Mouse (Mus musculus) kidney, adult 2 months (tissue): ENCODE measurements around the gene Khdc1a. TPM values are rescaled to one million over a fixed set of nuclear protein-coding genes. Genes with fewer than 3 reads are reported as not detected.
A peak's percentile ranks its signal among the peaks of the same experiment; 100 is the strongest.
"Not testable (repeated sequence)": the region's sequence is repeated elsewhere in the genome, so short reads cannot be mapped to it uniquely, and the experiment has no call there.

Source experiments
- DNase-seq: peaks from one replicate; pipeline ENCODE4 v3.0.0; 2021
- H3K27ac ChIP-seq: fragments of 200-500 bp; 2 replicates; pipeline ENCODE4 v1.5.1; 2012; ENCODE audit warnings: low read depth, low read length, control low read depth, inconsistent platforms; ENCODE audit not compliant: insufficient read depth
- H3K27me3 ChIP-seq: fragments of 200-500 bp; replicated peaks from 2 replicates; pipeline ENCODE4 v1.6.1; 2012; ENCODE audit warnings: mild to moderate bottlenecking, moderate library complexity, low read length, inconsistent platforms; ENCODE audit not compliant: control insufficient read depth, insufficient read depth
- H3K36me3 ChIP-seq: fragments of 200-500 bp; 2 replicates; pipeline ENCODE4 v1.6.1; 2012; ENCODE audit warnings: mild to moderate bottlenecking, moderate library complexity, low read length, inconsistent platforms; ENCODE audit not compliant: control insufficient read depth, insufficient read depth
- H3K4me1 ChIP-seq: fragments of 200-500 bp; 2 replicates; pipeline ENCODE4 v1.6.1; 2011; ENCODE audit warnings: low read length; ENCODE audit not compliant: control insufficient read depth, insufficient read depth
- H3K4me3 ChIP-seq: fragments of 200-500 bp; 2 replicates; pipeline ENCODE4 v1.5.1; 2011; ENCODE audit warnings: mild to moderate bottlenecking, low read depth, low read length, control low read depth; ENCODE audit not compliant: insufficient read depth
- CTCF ChIP-seq: fragments of 200-500 bp; conservative IDR thresholded peaks from 2 replicates; pipeline ENCODE4 v1.5.1; 2011; ENCODE audit warnings: low read depth, mild to moderate bottlenecking, control low read depth, low read length, moderate library complexity, mixed read lengths; ENCODE audit not compliant: insufficient read depth, insufficient read length
- POLR2A ChIP-seq: fragments of 200-500 bp; IDR thresholded peaks from one replicate; pipeline ENCODE4 v1.6.1; 2011; ENCODE audit warnings: low read depth, low read length, control low read depth
- WGBS: fragments of 180-500 bp; shearing (Covaris S2); methylation state at CpG from one replicate; pipeline ENCODE4 v1.1.7; 2018; 5-methylcytosine and 5-hydroxymethylcytosine counted together
- polyA plus RNA-seq: library from polyadenylated mRNA; depleted of rRNA; stranded (reverse); fragments of >200 nt; gene quantifications from 2 replicates; pipeline ENCODE4 v1.2.3, GENCODE M21; 2012

Khdc1a gene
- polyA plus RNA-seq, 1 experiment = 0.05 TPM

DNA sequence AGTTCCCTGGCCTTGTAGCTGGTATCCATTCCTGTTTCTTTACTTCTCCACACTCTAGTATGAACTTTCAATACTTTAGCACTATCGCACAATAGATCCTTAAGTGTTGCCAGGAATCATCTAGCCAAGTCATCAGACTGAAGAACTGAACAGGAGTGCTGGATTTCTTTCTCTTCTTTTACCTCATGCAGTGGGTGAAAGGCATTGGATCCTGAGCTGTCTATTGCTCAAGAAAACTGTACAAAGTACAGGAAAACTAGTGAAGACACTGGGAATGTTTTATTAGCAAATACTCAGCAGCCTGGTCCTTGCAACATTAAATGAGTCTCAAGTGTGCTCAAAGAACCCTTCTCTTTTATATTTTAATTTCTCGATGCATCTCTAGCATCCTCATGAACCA, 33.7 kb upstream of the Khdc1a start:
- H3K36me3 ChIP-seq = no peaks in the 10 kb centered on the region
- TF ChIP-seq POLR2A (no peak), CTCF (no peak)
- WGBS = 83% methylated on average over 2 of the region's 2 CpGs
- DNase-seq = no peak
- no peak overlapping the region for H3K4me3 ChIP-seq
- no peaks in the 10 kb centered on the region for H3K27me3 ChIP-seq
- H3K4me1 ChIP-seq = no peaks in the 10 kb centered on the region
- H3K27ac ChIP-seq = no peak overlapping the region

DNA sequence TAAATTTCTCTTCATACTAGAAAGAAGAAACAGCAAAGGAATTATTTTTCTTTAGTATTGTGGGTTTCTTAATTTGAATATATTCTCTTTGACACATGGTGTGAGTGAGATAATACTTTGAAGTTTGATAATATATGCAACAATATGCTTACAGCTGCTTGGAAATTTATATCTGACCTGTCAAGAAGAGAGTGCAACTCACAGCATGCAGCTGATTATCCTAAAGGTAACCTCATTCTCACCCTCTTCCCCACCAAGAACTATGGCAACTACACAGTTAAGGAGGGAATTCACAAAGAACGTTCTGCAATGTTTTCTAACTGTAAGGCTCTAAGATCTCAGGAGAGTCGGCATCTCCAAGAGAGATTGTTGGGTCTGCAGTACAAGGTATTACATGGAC, 33.1 kb upstream of the Khdc1a start:
- no peak overlapping the region for H3K4me3 ChIP-seq
- H3K36me3 ChIP-seq = no peaks in the 10 kb centered on the region
- H3K4me1 ChIP-seq = no peaks in the 10 kb centered on the region
- WGBS = 88% methylated on average over 2 of the region's 2 CpGs
- H3K27ac ChIP-seq = no peak overlapping the region
- no peaks in the 10 kb centered on the region for H3K27me3 ChIP-seq
- no peak for TF ChIP-seq POLR2A
- no peak for TF ChIP-seq CTCF
- no peak for DNase-seq

DNA sequence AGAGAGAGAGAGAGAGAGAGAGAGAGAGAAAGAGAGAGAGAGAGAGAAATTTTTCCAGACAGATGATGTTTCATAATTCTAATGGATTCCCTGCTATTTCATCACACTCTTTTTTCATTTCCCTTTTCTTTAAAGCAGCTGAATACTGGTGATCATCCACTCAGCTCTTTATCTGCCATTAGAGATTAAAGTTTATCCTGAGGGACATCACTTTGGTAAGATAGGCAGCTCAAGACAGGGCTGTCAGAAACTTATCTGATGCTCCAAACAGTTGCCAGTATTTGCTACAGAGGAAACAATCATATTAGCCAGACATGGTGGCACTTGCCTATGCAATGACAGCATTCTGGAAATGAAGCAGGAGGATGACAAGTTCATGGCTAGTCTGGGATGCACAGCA, 31.2 kb upstream of the Khdc1a start:
- TF ChIP-seq CTCF (no peak), POLR2A (no peak)
- H3K27ac ChIP-seq = no peak overlapping the region
- no peaks in the 10 kb centered on the region for H3K27me3 ChIP-seq
- no peak for DNase-seq
- H3K4me3 ChIP-seq = no peak overlapping the region
- no peaks in the 10 kb centered on the region for H3K36me3 ChIP-seq
- H3K4me1 ChIP-seq = no peaks in the 10 kb centered on the region

DNA sequence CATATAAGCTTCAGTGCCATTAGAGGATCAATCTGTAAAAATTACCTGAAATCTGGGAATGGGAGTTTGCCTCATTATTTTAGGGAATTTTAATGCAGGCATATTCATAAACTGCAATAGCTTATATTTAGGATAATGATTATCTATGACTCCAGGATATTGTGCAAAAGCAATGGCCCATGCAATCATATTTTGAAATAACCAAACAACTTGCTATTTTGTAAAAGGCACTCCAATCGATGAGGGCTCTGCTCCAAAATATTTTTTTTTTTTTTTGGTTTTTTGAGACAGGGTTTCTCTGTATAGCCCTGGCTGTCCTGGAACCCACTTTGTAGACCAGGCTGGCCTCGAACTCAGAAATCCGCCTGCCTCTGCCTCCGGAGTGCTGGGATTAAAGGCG, 29.2 kb upstream of the Khdc1a start:
- not testable (repeated sequence) for DNase-seq, H3K36me3 ChIP-seq, H3K4me1 ChIP-seq, H3K27ac ChIP-seq, H3K27me3 ChIP-seq, H3K4me3 ChIP-seq
- WGBS = 88% methylated on average over 5 of the region's 5 CpGs

DNA sequence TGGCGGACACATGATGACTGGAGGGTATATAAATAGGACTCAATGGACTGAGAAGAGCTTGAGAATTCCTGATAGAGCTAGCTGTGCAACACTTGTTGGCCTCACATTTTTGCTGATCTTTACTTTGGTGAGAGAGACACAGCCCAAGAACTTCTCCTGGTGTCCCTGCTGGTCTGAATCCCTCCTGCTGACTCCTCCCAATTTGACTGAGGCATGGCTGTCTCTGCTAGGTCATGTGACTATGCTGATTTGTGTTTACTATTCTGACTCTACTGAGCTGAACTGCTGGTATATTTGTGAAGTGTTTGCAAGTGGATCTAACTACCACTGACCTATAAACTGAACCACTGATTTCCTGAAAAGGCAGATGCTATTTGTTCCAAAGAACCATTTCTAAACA, 27.8 kb upstream of the Khdc1a start:
- TF ChIP-seq CTCF (no peak), POLR2A (no peak)
- WGBS = 92% methylated on average over 1 of the region's 1 CpGs
- Histone ChIP-seq H3K36me3 (no peaks in the 10 kb centered on the region), H3K4me3 (no peak overlapping the region), H3K4me1 (peaks cover 13% of the 10 kb centered on the region; the same call in 1 of the 2 replicates), H3K27me3 (no peaks in the 10 kb centered on the region), H3K27ac (no peak overlapping the region)
- DNase-seq = no peak

DNA sequence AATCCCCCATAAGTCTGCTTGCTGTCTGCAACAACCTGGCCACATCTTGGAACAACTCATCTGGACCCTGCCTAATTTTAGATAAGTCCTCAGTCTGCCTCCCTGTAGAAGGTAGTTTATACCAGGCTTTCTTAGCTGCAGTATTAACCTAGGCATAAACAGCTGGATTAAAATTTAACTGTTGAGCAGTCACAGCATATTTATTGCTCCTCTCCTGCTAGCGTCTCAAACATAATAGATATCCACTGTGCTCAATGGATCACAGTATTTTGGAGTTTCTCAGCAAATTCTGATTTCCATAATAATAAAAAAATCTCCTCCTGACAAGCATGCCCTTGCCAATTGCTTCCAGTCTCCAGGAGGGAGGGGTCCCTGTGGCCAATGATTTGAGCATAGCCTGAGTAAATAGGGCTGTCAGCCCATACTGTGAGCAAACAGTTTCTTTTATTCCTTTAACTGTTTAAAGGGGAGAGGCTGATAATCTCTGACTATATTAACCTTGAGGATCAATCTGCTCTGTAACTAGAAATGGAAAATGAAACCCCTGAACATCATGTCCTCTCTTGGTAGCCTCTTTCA, 25.4 kb upstream of the Khdc1a start:
- peak overlapping the region; percentile 76 for H3K27ac ChIP-seq
- WGBS = 20% methylated on average over 1 of the region's 1 CpGs
- no peaks in the 10 kb centered on the region for H3K36me3 ChIP-seq
- peak; percentile 66 for DNase-seq
- no peaks in the 10 kb centered on the region for H3K27me3 ChIP-seq
- no peak overlapping the region for H3K4me3 ChIP-seq
- H3K4me1 ChIP-seq = peaks cover 21% of the 10 kb centered on the region; the same call in 1 of the 2 replicates
- TF ChIP-seq CTCF (no peak), POLR2A (no peak)

DNA sequence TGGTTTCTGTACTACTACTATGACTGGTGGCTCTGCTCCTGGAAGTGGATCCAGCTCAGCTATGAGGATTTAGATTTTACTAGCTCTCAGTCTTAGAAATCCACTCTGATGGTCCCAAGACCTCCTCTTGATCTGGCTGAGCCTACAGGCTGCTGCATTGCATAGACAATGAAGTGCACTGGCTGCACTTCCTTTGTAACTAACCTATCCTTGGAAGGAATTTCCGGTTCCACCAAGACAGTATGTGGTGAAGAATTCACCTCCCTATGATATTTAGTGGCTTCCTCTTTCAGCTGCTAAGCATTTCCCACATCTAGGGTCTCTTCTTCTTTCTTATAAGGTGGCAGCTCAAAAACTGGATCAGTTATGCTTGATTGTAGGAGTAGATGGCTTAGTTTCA, 24.8 kb upstream of the Khdc1a start:
- no peak for DNase-seq
- H3K4me3 ChIP-seq = no peak overlapping the region
- H3K27me3 ChIP-seq = no peaks in the 10 kb centered on the region
- no peaks in the 10 kb centered on the region for H3K36me3 ChIP-seq
- H3K4me1 ChIP-seq = peaks cover 21% of the 10 kb centered on the region; the same call in 1 of the 2 replicates
- no peak for TF ChIP-seq POLR2A
- no peak for TF ChIP-seq CTCF
- peak overlapping the region; percentile 58 for H3K27ac ChIP-seq
- 78% methylated on average over 1 of the region's 1 CpGs for WGBS

DNA sequence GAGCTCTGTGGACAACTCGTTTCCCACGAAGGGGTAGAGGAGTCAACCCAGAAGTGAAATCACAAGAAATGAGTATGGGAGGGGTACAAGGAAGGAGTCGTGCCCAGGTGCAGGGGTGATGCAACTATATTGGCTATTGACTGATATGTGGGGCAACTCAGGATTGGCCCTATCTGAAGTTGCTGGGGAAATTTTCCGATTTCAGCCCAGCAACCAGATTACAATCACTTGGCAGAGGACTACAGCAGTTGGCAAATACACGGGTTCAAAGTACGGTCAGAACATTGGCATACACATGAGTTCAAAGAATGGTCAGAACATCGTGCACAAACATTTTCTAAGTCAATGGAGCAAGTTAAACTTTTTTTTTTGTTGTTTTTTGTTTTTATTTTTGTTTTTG, 22.7 kb upstream of the Khdc1a start:
- Histone ChIP-seq H3K27ac (peak overlapping the region; percentile 78), H3K4me1 (peaks cover 21% of the 10 kb centered on the region; the same call in 1 of the 2 replicates), H3K27me3 (no peaks in the 10 kb centered on the region), H3K36me3 (no peaks in the 10 kb centered on the region), H3K4me3 (no peak overlapping the region)
- TF ChIP-seq CTCF (no peak), POLR2A (no peak)
- peak; percentile 88 for DNase-seq
- WGBS = 66% methylated on average over 7 of the region's 7 CpGs

DNA sequence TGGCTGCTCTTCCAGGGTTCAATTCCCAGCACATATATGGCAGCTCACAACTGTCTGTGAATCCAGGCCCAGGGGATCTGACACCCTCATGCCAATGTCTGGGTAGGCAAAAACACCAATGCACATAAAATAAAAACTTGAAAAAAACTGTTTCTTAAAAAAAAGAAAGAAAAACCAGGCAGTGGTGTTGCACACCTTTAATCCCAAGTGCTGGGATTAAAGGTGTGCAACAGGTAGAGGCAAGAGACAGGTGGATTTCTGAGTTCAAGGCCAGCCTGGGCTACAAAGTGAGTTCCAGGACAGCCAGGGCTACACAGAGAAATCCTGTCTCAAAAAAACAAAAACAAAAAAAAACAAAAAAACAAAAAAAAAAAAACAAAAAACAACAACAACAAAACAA, 18.3 kb upstream of the Khdc1a start:
- H3K4me3 ChIP-seq, DNase-seq, H3K36me3 ChIP-seq, H3K27me3 ChIP-seq, H3K27ac ChIP-seq: not testable (repeated sequence)
- H3K4me1 ChIP-seq = peaks cover 11% of the 10 kb centered on the region; the same call in 1 of the 2 replicates
